Mouse (Mus musculus) hindbrain, embryonic 12.5 days (tissue): ENCODE measurements around the gene Fras1. TPM values are rescaled to one million over a fixed set of nuclear protein-coding genes. Genes with fewer than 3 reads are reported as not detected.

ENCODE experiments used
- ATAC-seq: fragments of 200-750 bp; cut with Nextera tagmentation; 2 replicates; pipeline ENCODE4 v1.8.0; 2017; ENCODE audit warnings: moderate TSS enrichment; ENCODE audit not compliant: low FRiP score
- H3K27ac ChIP-seq: fragments of 300-500 bp; sonication (generic); 2 replicates; pipeline ENCODE4 v1.5.1; 2016; ENCODE audit warnings: mild to moderate bottlenecking
- H3K27me3 ChIP-seq: fragments of 300-500 bp; sonication (generic); 2 replicates; pipeline ENCODE4 v1.6.1; 2016; ENCODE audit warnings: mild to moderate bottlenecking
- H3K36me3 ChIP-seq: fragments of 300-500 bp; sonication (generic); 2 replicates; pipeline ENCODE4 v1.6.1; 2016; ENCODE audit warnings: mild to moderate bottlenecking
- H3K4me1 ChIP-seq: fragments of 300-500 bp; sonication (generic); 2 replicates; pipeline ENCODE4 v1.6.1; 2016
- H3K4me2 ChIP-seq: fragments of 300-500 bp; sonication (generic); replicated peaks from 2 replicates; pipeline ENCODE4 v1.6.1; 2016; ENCODE audit warnings: mild to moderate bottlenecking
- H3K4me3 ChIP-seq: fragments of 300-500 bp; sonication (generic); 2 replicates; pipeline ENCODE4 v1.5.1; 2016; ENCODE audit warnings: mild to moderate bottlenecking
- H3K9ac ChIP-seq: fragments of 300-500 bp; sonication (generic); 2 replicates; pipeline ENCODE4 v1.6.1; 2016; ENCODE audit warnings: mild to moderate bottlenecking, moderate library complexity
- H3K9me3 ChIP-seq: fragments of 300-500 bp; sonication (generic); replicated peaks from 2 replicates; pipeline ENCODE4 v1.6.1; 2016; ENCODE audit warnings: mild to moderate bottlenecking
- WGBS: fragments of 180-500 bp; shearing (Covaris S2); methylation state at CpG from one replicate; pipeline ENCODE4 v1.1.7; 2016; 5-methylcytosine and 5-hydroxymethylcytosine counted together
- polyA plus RNA-seq: library from polyadenylated mRNA; unstranded; fragments of >200 nt; fragmentation: Nextera tagmentation; extraction: Ambion mirVana; gene quantifications from 2 replicates; pipeline ENCODE4 v1.2.1, GENCODE M21; 2016

The Fras1 gene
- polyA plus RNA-seq, 1 experiment from 2014 or later = 13.4 TPM

GRCm38 (mm10) chr5:96545994-96546393, 172.2 kb downstream of the Fras1 start:
- Histone ChIP-seq H3K36me3 (no peaks in the 10 kb centered on the region), H3K4me1 (no peaks in the 10 kb centered on the region), H3K4me3 (no peak overlapping the region), H3K9me3 (no peaks in the 10 kb centered on the region), H3K9ac (no peak overlapping the region), H3K27me3 (no peaks in the 10 kb centered on the region), H3K4me2 (no peak overlapping the region), H3K27ac (no peak overlapping the region)
- WGBS = 93% methylated on average over 5 of the region's 5 CpGs
- no peak for ATAC-seq

DNA sequence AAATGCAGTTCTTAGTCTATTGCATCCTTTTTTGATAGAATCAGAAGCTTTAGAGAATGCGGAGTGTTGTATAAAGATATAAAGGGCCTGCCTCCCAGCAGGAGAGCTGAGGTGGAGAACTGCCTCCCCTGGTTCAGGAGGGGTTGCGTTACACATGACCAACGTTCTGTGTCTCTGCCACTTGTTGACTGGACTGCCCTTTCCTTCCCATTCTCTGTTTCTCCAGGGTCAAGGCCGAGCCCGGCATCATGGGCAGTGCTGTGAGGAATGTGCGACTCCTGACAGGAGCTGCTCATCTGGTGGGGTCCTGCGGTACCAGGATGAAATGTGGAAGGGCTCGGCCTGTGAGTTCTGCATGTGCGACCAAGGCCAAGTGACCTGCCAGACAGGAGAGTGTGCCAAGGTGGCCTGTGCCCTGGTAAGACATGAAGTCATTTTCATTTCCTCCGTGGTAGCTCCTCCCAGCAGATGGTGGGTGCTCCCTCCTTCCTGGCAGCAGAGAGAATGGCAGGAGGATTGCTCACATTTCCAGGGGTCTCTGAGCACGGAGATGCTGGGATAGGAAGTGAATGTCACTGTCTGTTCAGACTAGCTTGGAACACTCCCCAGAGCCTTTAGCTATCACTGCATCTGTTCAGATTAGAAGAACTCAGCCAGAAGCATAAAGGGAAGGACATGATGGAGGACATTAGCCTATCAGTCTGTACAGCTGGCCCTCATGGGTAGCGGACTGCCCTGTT, 181.4 kb downstream of the Fras1 start:
- Histone ChIP-seq H3K9ac (no peak overlapping the region), H3K4me3 (no peak overlapping the region), H3K4me1 (peaks cover 5% of the 10 kb centered on the region; the same call in 1 of the 2 replicates), H3K27me3 (no peaks in the 10 kb centered on the region), H3K36me3 (no peaks in the 10 kb centered on the region), H3K27ac (no peak overlapping the region), H3K9me3 (no peaks in the 10 kb centered on the region), H3K4me2 (no peak overlapping the region)
- WGBS = 86% methylated on average over 12 of the region's 12 CpGs
- ATAC-seq = no peak

DNA sequence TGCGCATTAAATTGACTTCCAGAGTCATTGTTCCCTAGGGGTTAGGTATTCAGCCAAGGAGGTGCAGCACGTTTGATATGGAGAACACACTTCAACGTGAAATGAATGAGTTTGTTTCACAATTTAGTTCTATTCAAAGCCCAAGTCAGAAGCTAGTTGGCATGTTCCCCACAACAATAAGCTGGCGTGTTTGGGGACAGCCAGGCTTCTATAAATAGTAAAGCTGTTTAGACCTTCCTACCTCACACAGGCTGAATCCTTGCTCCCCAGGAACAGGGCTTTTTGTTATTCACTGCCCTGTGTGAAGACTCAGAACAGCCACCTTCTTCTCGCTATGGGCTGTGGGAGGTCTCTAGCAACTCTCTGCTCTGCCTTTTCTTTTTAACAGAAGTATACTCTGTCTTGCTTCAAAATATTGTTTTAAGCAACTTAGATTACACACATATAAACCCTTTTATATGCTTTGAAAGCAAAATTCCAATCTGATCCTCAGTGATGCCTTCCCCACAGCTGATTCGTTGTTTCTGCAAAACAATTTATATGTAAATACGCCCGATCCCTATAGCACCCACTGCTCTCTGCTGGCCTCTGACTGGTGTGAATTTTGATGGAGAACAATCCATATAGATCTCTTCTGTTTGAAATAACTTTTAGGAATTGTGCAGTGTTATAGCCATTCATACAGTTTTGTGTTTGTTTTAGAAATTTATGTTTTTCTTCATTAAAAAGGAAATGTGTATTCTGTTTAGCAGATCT, 184.5 kb downstream of the Fras1 start:
- H3K27me3 ChIP-seq = no peaks in the 10 kb centered on the region
- H3K36me3 ChIP-seq = no peaks in the 10 kb centered on the region
- H3K4me2 ChIP-seq = no peak overlapping the region
- WGBS = 25% methylated on average over 8 of the region's 8 CpGs
- no peak for ATAC-seq
- no peak overlapping the region for H3K4me3 ChIP-seq
- H3K27ac ChIP-seq = peak overlapping the region; percentile 44; the same call in 1 of the 2 replicates
- peaks cover 5% of the 10 kb centered on the region; the same call in 1 of the 2 replicates for H3K4me1 ChIP-seq
- no peak overlapping the region for H3K9ac ChIP-seq
- H3K9me3 ChIP-seq = no peaks in the 10 kb centered on the region

DNA sequence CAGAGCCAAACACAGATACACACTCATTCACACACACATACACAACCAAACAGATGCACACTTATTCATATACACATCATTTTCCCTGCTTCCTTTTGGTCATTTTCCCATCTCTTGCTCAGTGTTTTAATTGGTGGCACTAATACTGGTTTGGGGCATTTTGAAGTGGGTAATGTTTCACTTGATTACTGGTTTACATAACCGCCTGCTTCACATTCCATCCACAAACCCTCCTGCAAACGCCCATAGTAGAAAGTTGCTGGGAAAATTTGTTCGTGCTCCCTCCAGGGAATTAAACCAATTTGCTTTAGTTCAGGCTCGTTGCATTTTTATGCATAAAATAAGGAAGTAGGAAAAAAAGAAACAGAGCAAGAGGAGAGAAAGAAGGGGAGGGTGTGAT, 200.8 kb downstream of the Fras1 start:
- H3K36me3 ChIP-seq = no peaks in the 10 kb centered on the region; the same call in 1 of the 2 replicates
- WGBS = 64% methylated on average over 4 of the region's 4 CpGs
- no peak overlapping the region for H3K4me2 ChIP-seq
- ATAC-seq = no peak
- no peaks in the 10 kb centered on the region for H3K27me3 ChIP-seq
- no peak overlapping the region for H3K9ac ChIP-seq
- no peaks in the 10 kb centered on the region for H3K9me3 ChIP-seq
- no peak overlapping the region for H3K4me3 ChIP-seq
- no peaks in the 10 kb centered on the region; the same call in 1 of the 2 replicates for H3K4me1 ChIP-seq
- H3K27ac ChIP-seq = no peak overlapping the region

GRCm38 (mm10) chr5:96578705-96579104, 204.9 kb downstream of the Fras1 start:
- H3K9me3 ChIP-seq = no peaks in the 10 kb centered on the region
- H3K9ac ChIP-seq = no peak overlapping the region
- no peaks in the 10 kb centered on the region; the same call in none of the 2 replicates for H3K4me1 ChIP-seq
- no peak overlapping the region for H3K27ac ChIP-seq
- H3K27me3 ChIP-seq = no peaks in the 10 kb centered on the region
- no peaks in the 10 kb centered on the region; the same call in 1 of the 2 replicates for H3K36me3 ChIP-seq
- 76% methylated on average over 3 of the region's 3 CpGs for WGBS
- ATAC-seq = no peak
- H3K4me2 ChIP-seq = no peak overlapping the region
- H3K4me3 ChIP-seq = no peak overlapping the region

DNA sequence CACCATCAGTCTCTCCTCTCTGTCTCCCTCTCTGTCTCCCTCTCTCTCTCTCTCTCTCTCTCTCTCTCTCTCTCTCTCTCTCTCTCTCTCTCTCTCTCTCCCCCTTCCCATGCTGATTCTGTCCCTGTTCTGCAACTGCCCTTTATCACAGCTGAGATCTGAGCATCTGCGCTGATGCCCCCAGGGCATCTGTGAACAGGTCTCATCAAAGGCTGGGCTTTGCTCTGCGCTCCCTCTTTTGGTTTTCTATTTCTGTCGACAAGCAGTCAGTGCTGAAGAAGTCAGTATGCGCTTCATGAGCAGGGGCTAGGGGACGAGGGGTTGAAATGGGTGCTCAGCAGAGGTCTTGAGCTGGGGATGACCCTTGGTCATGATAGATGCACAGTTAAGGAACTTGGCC, 206.2 kb downstream of the Fras1 start:
- no peaks in the 10 kb centered on the region for H3K27me3 ChIP-seq
- no peak overlapping the region for H3K27ac ChIP-seq
- no peaks in the 10 kb centered on the region for H3K9me3 ChIP-seq
- no peak overlapping the region for H3K4me3 ChIP-seq
- no peak overlapping the region for H3K9ac ChIP-seq
- H3K36me3 ChIP-seq = no peaks in the 10 kb centered on the region; the same call in 1 of the 2 replicates
- H3K4me2 ChIP-seq = no peak overlapping the region
- ATAC-seq = no peak
- H3K4me1 ChIP-seq = no peaks in the 10 kb centered on the region; the same call in 1 of the 2 replicates
- WGBS = 73% methylated on average over 5 of the region's 5 CpGs

DNA sequence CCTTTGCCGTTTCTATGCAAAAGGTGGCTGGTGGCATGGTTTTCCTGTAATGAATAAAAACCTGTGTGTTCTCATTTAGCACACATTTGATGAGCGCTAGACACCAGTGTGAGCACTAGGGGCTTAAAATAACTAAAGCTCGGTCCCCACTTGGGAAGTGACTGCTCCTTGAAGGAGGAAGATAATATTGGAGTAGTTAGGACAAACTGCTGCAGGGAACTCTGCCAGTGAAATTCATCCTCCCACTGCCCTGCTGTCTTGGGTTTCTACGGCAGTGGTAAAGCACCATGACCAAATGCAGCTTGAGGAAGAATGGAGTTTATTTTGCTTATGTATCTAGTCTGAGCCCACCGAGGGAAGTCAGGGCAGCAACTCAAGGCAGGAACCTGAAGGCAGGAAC, 211.0 kb downstream of the Fras1 start:
- no peak overlapping the region for H3K9ac ChIP-seq
- no peak for ATAC-seq
- H3K4me1 ChIP-seq = no peaks in the 10 kb centered on the region; the same call in 1 of the 2 replicates
- 85% methylated on average over 5 of the region's 5 CpGs for WGBS
- no peaks in the 10 kb centered on the region for H3K36me3 ChIP-seq
- H3K4me3 ChIP-seq = no peak overlapping the region
- no peaks in the 10 kb centered on the region for H3K27me3 ChIP-seq
- H3K4me2 ChIP-seq = no peak overlapping the region
- H3K27ac ChIP-seq = no peak overlapping the region
- no peaks in the 10 kb centered on the region for H3K9me3 ChIP-seq

DNA sequence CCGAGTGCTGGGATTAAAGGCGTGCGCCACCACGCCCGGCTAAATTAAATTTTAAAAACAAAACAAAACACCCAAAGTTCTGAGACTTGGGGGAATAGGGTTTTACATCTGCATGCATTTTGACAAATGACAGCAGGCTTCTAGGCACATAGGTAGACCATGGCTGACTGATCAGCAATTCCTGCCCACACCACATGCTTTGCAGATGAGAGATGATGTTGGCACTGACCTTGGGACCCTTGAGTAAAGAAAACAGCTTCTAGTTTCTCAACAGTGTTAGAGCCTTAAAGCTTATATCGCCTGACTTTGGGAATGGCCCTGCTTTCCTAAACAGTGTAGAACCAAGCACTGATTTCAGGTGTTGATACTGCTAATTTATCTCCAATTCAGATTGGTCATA, 216.9 kb downstream of the Fras1 start:
- Histone ChIP-seq H3K4me2 (no peak overlapping the region), H3K9ac (no peak overlapping the region), H3K36me3 (no peaks in the 10 kb centered on the region), H3K9me3 (no peaks in the 10 kb centered on the region), H3K4me1 (no peaks in the 10 kb centered on the region), H3K4me3 (no peak overlapping the region), H3K27me3 (no peaks in the 10 kb centered on the region), H3K27ac (no peak overlapping the region)
- 94% methylated on average over 6 of the region's 6 CpGs for WGBS
- ATAC-seq = no peak

- no peaks in the 10 kb centered on the region for H3K4me1 ChIP-seq
- no peak for ATAC-seq
- WGBS = 91% methylated on average over 5 of the region's 5 CpGs
- H3K36me3 ChIP-seq = no peaks in the 10 kb centered on the region
- no peak overlapping the region for H3K4me3 ChIP-seq
- no peak overlapping the region for H3K4me2 ChIP-seq
- no peaks in the 10 kb centered on the region for H3K9me3 ChIP-seq
- H3K27me3 ChIP-seq = no peaks in the 10 kb centered on the region
- H3K27ac ChIP-seq = no peak overlapping the region
- no peak overlapping the region for H3K9ac ChIP-seq
These were observed 222.0 kb downstream of the Fras1 start for GRCm38 (mm10) chr5:96595793-96596192.

GRCm38 (mm10) chr5:96603974-96604769, 230.4 kb downstream of the Fras1 start:
- 0 out of 2 replicates have a peak overlapping the region, but pooled peaks have one; percentile 2 for H3K27ac ChIP-seq
- no peak overlapping the region for H3K4me2 ChIP-seq
- WGBS = 71% methylated on average over 7 of the region's 7 CpGs
- H3K9ac ChIP-seq = no peak overlapping the region
- no peaks in the 10 kb centered on the region for H3K9me3 ChIP-seq
- no peak overlapping the region for H3K4me3 ChIP-seq
- no peaks in the 10 kb centered on the region for H3K4me1 ChIP-seq
- no peak for ATAC-seq
- H3K36me3 ChIP-seq = no peaks in the 10 kb centered on the region
- H3K27me3 ChIP-seq = no peaks in the 10 kb centered on the region

GRCm38 (mm10) chr5:96608036-96608435, 234.3 kb downstream of the Fras1 start:
- no peaks in the 10 kb centered on the region for H3K9me3 ChIP-seq
- H3K36me3 ChIP-seq = no peaks in the 10 kb centered on the region
- 79% methylated on average over 5 of the region's 5 CpGs for WGBS
- H3K4me1 ChIP-seq = no peaks in the 10 kb centered on the region
- ATAC-seq = no peak
- H3K27ac ChIP-seq = no peak overlapping the region
- H3K4me2 ChIP-seq = no peak overlapping the region
- no peak overlapping the region for H3K9ac ChIP-seq
- no peak overlapping the region for H3K4me3 ChIP-seq
- no peaks in the 10 kb centered on the region for H3K27me3 ChIP-seq
